Mouse (Mus musculus) heart, adult 9 months (tissue): ENCODE results near the gene Mprip.

Source experiments
- DNase-seq, 2 experiments: peaks; one replicate each; pipeline ENCODE4 v3.0.0; 2022; ENCODE audit warnings: low spot score in 2 of 2

Mprip gene

DNA sequence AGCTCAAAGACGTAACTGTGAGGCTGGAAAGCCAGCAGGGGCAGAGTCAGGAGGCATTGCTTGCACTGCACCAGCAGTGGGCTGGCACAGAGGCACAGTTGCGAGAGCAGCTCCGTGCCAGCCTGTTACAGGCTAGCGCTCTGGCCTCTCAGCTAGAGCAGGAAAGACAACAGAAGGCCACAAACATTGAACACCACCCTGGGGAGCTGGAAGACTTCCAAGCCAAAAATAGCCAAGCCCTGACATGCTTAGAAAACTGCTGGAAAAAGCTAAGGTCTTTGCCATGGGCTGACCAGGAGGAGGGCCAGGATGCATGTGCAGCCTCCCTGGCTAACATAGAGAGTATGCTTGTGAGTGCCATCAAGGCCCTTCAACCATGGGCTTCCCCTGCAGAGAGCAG is 98.1 kb downstream of the Mprip start:
- DNase-seq, result peak; percentile 60 to 66

- no peak for DNase-seq
These were observed 98.5 kb downstream of the Mprip start for GRCm38 (mm10) chr11:59759626-59760025.

- no peak for DNase-seq
These were observed 99.7 kb downstream of the Mprip start for GRCm38 (mm10) chr11:59760796-59761195.

- DNase-seq, result no peak
These were observed 108.2 kb downstream of the Mprip start for GRCm38 (mm10) chr11:59769307-59769706.

GRCm38 (mm10) chr11:59769738-59770137 is 108.6 kb downstream of the Mprip start:
- no peak for DNase-seq

DNA sequence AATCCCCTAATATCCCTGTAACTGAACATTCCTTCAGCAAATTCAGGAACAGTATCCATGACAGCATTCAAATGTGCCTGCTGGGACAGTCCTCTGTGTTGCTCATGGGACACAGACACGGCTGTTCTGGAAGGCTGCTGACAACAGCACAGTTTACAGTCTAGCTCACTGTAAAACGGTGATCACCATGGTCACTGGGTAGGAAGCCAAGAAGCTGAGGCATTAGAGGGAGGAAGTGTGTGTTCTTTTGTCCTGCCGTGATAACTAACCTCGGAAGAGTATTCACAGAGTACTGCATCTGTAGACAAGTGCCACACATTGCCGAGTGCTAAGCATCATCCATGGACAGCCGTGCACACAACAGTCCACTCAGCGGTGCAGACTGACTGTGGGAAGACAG is 109.6 kb downstream of the Mprip start:
- no peak for DNase-seq

GRCm38 (mm10) chr11:59772291-59772690 is 111.2 kb downstream of the Mprip start:
- no peak for DNase-seq

- DNase-seq, result no peak
These were observed 111.8 kb downstream of the Mprip start for GRCm38 (mm10) chr11:59772902-59773301.

DNA sequence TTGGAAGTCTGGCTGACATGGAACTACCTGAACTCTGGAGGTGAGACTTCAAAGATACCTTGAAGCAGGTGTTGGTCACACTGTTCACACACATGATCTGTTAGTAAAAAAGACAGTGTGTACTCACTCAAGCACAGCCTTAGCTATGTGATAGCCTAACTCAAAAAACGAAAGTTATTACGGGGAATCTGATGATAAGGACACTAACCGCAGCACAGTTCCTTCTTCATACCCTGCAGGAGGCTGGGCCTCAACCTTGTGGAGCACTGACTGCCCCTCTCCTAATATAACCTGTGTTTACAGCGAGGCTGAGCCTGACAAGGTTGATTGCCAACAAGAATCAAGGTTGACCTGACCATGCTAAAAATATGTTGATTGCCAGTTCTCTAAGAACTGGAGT is 113.4 kb downstream of the Mprip start:
- DNase-seq, result no peak

- no peak for DNase-seq
These were observed 114.5 kb downstream of the Mprip start for GRCm38 (mm10) chr11:59775435-59776148.

DNA sequence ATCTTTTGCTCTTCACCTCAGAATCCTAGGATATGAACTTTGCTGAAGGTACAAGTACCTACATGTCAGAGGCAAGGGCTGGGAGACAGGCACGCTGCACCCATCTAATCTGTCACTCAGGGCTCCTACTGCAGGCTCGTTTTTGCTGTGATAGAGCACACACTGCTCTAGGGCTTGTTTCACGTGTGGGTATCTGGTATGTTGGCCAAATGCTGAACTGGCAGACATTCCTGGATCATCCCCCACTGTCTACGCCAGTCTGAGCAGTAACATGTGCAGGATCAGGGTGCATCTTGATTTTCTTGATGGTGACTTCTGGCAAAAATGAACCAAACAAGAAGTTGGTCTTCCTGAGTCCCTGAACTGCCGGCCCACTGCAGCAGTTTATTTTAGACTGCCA is 116.2 kb downstream of the Mprip start:
- no peak for DNase-seq

DNA sequence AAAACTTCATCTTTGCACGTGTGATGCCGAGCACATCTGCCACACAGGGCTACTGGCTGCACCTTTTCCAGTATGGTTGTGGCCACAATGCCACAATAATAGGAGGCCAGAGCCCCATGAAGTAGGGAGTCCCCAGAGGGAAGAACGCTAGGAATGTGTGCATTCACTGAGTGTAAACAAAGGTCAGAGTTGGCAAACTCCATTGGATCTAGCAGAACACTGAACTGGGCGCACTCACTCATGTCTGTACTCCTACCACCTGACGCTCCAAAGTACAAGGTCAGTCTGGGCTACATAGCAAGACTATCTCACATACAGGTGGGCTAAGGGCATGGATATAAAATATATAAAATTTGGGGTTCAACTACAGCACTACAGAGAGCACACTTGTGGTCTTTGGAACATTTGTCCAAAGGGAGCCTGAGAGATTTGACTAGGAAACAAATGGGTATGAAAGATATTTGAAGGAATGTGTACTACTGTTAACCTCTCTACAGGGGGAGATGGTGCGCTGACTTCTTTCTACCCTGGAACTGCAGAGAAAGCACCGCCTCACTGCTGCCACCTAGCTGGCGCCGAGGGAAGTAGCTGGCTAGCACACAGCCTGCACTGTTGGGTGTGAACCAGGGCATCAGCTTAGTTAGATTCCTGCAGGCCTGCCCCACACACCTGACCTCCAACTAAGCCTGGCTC is 117.2 kb downstream of the Mprip start:
- peak; percentile 46 to 56 for DNase-seq

GRCm38 (mm10) chr11:59778874-59779223 is 117.7 kb downstream of the Mprip start:
- DNase-seq, result no peak

- no peak for DNase-seq
These were observed 118.3 kb downstream of the Mprip start for GRCm38 (mm10) chr11:59779406-59779805.

DNA sequence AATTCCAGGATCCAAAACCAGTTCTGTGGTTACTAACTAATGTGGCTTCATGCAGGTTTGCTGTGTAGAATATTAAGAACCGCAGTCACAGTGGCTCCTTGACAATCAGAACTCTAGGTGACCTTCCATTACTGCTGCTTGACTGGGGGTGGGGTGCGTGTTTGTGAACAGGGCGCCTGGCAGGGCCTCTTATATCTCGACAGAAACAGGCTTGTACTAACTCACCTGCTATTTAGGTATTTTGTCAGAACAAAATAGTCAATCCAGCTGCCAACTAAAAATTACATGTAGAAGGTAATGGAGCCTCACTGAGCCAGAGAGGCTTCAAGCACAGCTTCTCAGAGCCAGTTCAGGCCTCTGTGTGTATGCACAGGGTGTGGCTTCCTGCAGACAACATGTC is 119.1 kb downstream of the Mprip start:
- no peak for DNase-seq

DNA sequence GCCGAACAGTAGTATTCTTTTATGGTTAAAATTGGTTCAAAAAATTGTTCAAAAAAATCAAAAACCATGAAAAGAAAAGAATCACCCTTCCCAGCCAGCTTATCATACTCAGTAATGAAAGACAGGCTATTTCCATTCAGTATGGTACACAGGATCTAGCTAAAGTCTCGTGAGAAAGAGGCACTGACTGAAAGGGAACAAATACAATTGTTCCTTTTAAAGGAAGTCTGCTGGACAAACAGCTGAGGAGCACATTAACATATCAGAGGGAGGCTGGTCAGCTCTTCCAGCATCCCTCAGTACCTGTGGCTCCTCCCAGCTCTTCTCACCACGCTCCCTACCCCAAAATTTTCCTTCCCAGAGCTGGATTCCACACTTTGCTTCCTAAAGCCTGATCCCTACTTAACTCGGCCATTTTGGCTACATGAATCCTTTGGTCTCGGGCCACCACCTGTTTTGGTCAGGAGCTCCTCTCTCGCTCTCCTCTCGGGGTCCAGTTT is 121.0 kb downstream of the Mprip start:
- DNase-seq, result no peak

DNA sequence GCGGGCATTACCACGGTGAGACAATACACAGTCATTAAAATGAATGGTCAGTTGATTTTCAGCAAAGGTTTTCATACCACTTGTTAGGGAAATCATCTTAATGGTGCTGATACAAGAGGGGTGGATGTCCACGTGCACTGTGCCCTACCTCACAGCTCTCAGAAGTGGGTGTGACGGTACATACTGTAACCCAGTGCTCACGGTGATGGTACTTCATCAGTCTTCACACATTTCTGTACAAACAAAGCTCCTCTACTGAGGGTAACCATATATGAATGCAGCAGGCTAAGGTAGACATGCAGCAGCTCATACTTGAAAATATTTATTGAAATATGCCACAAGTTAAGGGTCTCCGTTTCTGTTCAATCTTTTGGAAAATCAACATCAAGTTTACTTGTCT is 122.5 kb downstream of the Mprip start:
- no peak for DNase-seq

DNA sequence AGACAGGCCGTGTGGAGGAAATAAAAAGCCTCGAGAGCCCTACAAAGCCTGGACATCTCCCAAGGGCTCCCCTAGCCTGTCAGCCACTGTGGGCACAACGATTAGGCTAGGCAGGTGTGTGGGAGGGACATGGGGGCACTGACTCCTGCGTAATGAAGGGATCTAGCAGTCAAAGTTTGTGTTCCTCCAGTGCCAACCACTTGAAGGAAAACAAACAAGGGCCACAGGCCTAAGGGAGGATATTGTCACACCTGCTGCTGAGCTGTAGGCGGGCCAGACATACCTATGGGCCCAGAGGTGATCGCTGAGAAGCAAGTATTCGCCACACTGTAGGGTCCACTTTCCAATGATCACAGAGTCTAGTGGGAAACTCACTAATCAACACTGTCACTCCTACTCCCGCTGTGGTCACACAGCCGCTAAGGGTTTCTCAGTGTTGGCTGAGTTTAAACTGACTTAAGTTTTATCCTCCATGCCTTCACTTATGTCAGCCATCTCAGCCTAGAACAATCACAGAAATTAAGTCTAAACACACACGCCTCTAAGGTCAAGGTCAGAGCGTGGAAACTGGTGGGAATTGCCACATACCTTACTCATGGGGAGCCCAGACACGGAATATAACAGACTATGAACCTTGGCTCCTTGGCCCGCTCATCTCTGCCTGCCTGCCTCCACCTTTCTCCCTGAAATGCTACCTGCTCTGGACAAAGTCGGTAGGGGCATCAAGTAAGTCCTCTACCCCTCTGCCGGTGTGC is 125.5 kb downstream of the Mprip start:
- DNase-seq, result no peak

- peak in 1 of 2 experiments; percentile 29 for DNase-seq
These were observed 126.2 kb downstream of the Mprip start, which contains the start of gene Pld6 for GRCm38 (mm10) chr11:59787199-59787781. TSS of gene Pld6 (minus strand) at chr11:59787645.

DNA sequence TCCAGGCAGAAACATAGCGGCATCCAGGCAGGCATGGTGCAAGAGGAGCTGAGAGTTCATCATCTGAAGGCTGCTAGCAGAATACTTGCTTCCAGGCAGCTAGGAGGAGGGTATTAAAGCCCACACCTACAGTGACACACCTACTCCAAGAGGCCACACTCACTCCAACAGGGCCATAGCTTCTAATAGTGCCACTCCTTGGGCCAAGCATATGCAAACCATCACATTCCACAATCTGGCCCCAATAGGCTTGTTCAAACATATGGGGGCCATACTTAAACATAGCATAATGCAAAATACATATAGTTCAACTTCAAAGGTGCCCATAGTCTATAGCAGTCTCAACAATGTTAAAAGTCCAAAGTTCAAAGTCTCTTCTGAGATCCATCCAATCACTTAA is 128.2 kb downstream of the Mprip start:
- no peak for DNase-seq

GRCm38 (mm10) chr11:59793390-59793789 is 132.3 kb downstream of the Mprip start:
- no peak for DNase-seq

- no peak for DNase-seq
These were observed 139.3 kb downstream of the Mprip start for GRCm38 (mm10) chr11:59800412-59800811.
